In genomic region chr12:91946541-91946940, GRCm38 (mm10) we compare ENCODE assay signal across 20 mouse cellular contexts.
"Had no signal": no experiment of that assay in that cellular context is flagged by ENCODE, and none has a peak within 500 bp of the region (broad histone marks: within the 10 kb centered on the region; RNA-seq: fewer than 3 reads in every experiment).

No protein-coding gene starts in this region.

- DNase-seq: liver, postnatal 0 days; lung, adult 2 months; lung, postnatal 14 days; lung, postnatal 36 days; midbrain, embryonic 14.5 days; right cerebral cortex, adult 18-20 months; thymus, adult 2 months; thymus, postnatal 25 days; thymus, postnatal 4 days had no signal

- H3K4me2 ChIP-seq: lung, embryonic 15.5 days; midbrain, embryonic 12.5 days; neural tube, embryonic 13.5 days; neural tube, embryonic 15.5 days; stomach, embryonic 15.5 days had no signal

- ATAC-seq: liver, postnatal 0 days; lung, postnatal 0 days; midbrain, embryonic 16.5 days had no signal

- H3K4me3 ChIP-seq: lung, embryonic 15.5 days; midbrain, embryonic 10.5 days; midbrain, embryonic 12.5 days; myocyte; neural tube, embryonic 13.5 days; neural tube, embryonic 15.5 days; stomach, embryonic 15.5 days had no signal

- H3K36me3 ChIP-seq: lung, embryonic 15.5 days; midbrain, embryonic 10.5 days; midbrain, embryonic 12.5 days; neural tube, embryonic 13.5 days; neural tube, embryonic 15.5 days; stomach, embryonic 15.5 days had no signal

- H3K9me3 ChIP-seq: lung, embryonic 15.5 days; midbrain, embryonic 10.5 days; midbrain, embryonic 12.5 days; neural tube, embryonic 13.5 days; neural tube, embryonic 15.5 days; stomach, embryonic 15.5 days had no signal

- H3K4me1 ChIP-seq: lung, embryonic 15.5 days; midbrain, embryonic 10.5 days; midbrain, embryonic 12.5 days; neural tube, embryonic 13.5 days; neural tube, embryonic 15.5 days; stomach, embryonic 15.5 days had no signal

- H3K9ac ChIP-seq: liver, postnatal 0 days; lung, embryonic 15.5 days; midbrain, embryonic 12.5 days; neural tube, embryonic 13.5 days; neural tube, embryonic 15.5 days; stomach, embryonic 15.5 days had no signal

- H3K27ac ChIP-seq: lung, embryonic 15.5 days; macrophage; midbrain, embryonic 10.5 days; midbrain, embryonic 12.5 days; neural tube, embryonic 13.5 days; neural tube, embryonic 15.5 days; stomach, embryonic 15.5 days; stomach, postnatal 0 days had no signal

- H3K27me3 ChIP-seq: lung, embryonic 15.5 days; midbrain, embryonic 12.5 days; neural tube, embryonic 13.5 days; neural tube, embryonic 15.5 days; stomach, embryonic 15.5 days had no signal
